Mouse (Mus musculus): Measurements from ENCODE around the gene Gm28374.
A peak's percentile ranks its signal among the peaks of the same experiment; 100 is the strongest.

Gene Gm28374

GRCm38 (mm10) chr19:6084478-6085248, 2.6 kb upstream of the Gm28374 start, which contains the start of the genes Zfpl1 and Cdca5:
Gene Zfpl1, minus strand, starts transcription at chr19:6084956.
Gene Cdca5, plus strand, starts transcription at chr19:6084983.
- peak; percentile 98 for DNase-seq

GRCm38 (mm10) chr19:6079983-6080480, 2.0 kb downstream of the Gm28374 start, which contains the start of gene Tmem262:
Gene Tmem262, plus strand, starts transcription at chr19:6080033.
- DNase-seq = no peak

DNA sequence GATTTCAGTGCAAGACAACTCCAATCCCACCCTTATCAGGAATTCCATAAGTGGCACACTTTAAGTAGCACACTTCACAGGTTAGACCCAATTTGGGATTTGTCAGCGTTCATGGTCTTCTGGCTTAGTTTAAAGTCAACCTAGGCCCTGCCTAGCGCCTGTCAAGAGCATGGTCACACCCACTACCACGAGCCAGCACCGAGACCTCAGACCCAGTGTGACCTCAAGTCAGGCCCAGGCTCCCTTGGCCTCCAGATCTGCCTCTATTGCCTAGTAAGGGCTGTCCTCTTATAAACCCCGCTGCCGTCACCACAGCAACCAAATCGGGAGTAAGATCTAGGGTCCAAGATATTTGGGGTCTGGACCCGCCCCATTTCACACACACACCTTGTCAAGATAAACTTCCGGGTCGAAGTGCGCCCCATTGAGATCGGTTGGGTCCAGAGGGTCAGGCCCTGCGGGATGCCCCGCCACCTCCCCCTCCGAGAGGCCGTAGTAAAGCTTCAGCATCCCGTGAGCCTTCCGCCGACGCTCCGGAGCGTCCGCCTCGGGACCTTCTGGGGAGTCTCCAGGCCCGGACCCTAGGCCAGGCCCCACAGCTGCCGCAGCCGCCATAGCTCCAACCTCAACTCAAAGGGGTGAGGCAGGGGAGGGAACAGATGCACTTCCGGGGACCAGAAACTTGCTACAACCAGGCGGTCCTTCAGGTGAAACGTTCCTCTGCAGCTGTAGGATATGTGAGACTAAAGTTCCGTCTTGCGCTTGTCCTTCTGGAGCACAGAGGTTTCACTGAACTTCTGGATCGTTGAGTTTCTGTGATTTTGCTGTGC, 5.3 kb downstream of the Gm28374 start, which contains the start of gene Vps51:
Gene Vps51 (minus strand): TSS at position 668 of the 830 bp plus-strand sequence.
- peak; percentile 90 to 93 for DNase-seq

GRCm38 (mm10) chr19:6073889-6074288, 8.2 kb downstream of the Gm28374 start:
- no peak for DNase-seq

- DNase-seq = no peak
Measured at GRCm38 (mm10) chr19:6071261-6071660, 10.8 kb downstream of the Gm28374 start.

DNA sequence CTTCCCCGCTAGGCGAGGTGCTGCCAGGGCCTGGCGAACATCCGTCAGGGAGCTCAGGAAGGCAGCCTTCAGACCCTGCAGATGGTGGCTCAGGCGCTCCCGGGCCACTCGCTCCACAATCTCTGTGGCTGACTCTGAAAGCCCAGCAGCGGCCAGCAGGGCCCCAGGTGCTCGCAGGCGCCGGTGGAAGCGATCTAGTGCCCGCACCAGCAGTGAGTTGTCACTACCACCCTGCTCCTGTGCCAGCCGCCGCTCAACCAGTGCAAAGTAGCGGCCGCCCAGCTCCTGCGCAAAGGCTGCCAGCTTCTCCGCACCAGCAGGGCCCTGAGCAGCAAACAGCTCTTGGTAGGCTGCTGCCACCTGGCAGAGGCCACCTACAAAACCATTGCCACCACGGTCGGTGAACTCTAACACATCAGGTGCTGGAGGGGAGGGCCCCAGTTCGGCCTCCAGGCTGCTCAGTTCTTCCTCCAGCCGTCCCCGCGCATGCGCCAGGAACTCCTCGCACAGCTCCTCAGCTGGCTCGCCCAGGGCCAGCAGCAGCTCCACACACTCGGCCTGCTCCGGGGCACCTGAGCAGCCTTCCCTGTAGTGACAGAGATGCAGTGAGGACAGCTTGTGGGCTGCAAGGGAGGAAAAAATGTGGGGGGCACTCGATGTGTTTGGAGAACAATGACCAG, 11.3 kb downstream of the Gm28374 start:
- DNase-seq = no peak

- no peak for DNase-seq
Measured at GRCm38 (mm10) chr19:6069851-6070250, 12.2 kb downstream of the Gm28374 start.

DNA sequence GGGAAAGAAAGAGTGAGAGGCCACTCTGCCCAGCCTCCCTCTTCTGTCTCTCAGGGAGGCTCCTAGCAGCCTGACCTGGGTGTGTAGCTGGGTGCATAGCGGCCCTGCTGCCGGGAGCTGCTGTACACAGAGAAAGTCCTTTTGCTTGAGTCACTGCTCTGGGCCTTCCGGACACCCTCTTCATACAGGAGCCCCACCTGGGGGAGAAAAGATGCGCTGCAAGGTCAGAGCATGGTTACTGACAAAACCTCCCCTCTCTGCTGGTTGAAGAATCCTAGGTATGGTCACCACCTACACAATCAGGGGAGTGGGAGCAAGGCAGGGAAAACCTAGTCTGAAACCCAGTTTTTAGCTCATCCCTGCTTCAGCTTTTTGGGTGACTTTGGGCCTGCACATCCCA, 13.1 kb downstream of the Gm28374 start:
- no peak for DNase-seq

- peak; percentile 96 for DNase-seq
Measured at GRCm38 (mm10) chr19:6067724-6068415, 14.2 kb downstream of the Gm28374 start, which contains the start of gene Tm7sf2. Gene Tm7sf2, minus strand, starts transcription at chr19:6068373.

DNA sequence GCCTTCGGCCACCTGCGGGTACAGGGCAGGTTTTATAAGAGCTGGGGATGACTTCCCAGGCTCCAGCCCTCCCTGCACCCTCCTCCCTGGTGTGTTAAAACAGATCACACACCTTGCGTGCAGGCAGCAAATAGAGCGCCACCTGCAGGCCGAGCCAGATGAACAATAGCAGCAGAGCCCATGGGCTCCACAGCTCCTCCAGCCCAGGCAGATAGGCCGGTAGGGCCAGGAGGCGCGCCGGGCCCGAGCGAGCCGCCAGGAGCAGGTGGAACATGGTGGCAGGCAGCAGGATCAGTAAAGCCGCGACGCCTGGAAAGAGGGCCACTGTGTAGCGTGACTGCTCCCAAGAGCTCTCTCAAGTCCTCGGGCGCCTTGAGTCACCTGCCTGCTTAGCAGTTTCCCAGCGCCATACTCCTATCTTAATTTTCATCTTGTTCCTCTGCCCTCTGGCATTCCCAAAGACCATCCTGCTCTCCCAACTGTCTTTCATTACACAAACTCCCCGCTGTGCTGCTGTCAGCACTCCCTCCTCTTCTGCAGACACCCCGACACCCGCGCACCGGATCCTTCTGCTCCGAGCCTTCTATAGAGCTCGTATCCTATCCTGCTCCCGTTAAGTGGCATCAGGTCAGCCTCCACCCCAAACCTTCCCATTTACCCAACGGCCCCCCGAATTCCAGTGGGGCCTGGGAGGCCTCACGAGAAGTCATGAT, 14.9 kb downstream of the Gm28374 start:
- peak; percentile 85 to 94 for DNase-seq

GRCm38 (mm10) chr19:6066571-6066970, 15.5 kb downstream of the Gm28374 start:
- no peak for DNase-seq

GRCm38 (mm10) chr19:6063081-6063480, 19.0 kb downstream of the Gm28374 start:
- DNase-seq = no peak

- no peak for DNase-seq
Measured at GRCm38 (mm10) chr19:6062418-6062817, 19.6 kb downstream of the Gm28374 start.

GRCm38 (mm10) chr19:6061641-6062302, 20.3 kb downstream of the Gm28374 start:
- DNase-seq = peak in 1 of 2 experiments; percentile 70

- peak; percentile 96 to 97 for DNase-seq
Measured at GRCm38 (mm10) chr19:6061021-6061533, 21.0 kb downstream of the Gm28374 start, which contains the start of gene Znhit2. Gene Znhit2, plus strand, starts transcription at chr19:6061192.

DNA sequence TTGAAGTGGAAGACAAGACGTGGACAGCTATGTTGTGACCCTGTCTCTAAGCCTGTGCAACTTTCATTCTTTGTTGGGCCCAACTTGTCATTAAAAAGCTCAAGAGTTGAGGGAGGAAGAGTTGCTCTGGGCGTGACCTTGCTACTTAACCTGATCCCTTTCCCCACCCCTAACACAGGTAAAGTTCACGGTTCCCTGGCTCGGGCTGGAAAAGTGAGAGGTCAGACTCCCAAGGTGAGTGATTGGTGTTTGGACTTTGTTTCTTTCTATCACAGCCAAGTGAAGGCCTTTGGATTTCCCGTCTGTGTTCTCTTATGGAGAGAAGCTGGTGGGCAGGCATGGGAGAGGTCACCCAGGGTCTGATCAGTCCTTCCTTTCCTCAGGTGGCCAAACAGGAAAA, 23.1 kb downstream of the Gm28374 start:
- DNase-seq = peak in 1 of 2 experiments; percentile 34

DNA sequence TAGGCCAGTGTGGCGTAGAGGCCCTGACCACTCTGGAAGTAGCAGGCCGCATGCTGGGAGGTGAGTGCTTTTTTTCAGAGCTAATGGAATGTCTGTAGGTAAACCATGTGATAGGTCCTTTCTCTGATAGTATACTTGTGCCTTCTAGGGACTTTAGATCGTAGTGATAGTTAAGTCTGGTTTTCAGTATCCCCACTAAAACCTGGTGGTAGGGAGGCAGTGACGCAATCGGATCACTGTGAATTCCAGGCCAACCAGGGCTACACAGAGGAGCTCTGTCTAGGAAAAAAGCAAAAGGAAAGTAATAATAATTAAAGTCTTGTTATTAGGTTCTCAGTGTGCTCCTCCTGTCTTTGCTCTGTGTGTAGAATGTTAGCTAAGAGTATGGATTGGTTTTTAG, 23.5 kb downstream of the Gm28374 start:
- no peak for DNase-seq

- peak; percentile 99 to 100 for DNase-seq
Measured at GRCm38 (mm10) chr19:6057313-6058096, 24.6 kb downstream of the Gm28374 start, which contains the start of the genes Mrpl49 and Fau. Gene Mrpl49, minus strand, starts transcription at chr19:6057785. Gene Fau, plus strand, starts transcription at chr19:6057844.

- DNase-seq = no peak
Measured at GRCm38 (mm10) chr19:6056696-6057095, 25.4 kb downstream of the Gm28374 start.

All from kidney, postnatal 36 days (tissue).